Mouse (Mus musculus) midbrain, embryonic 12.5 days (tissue): Measurements from ENCODE around the gene Ube2u. TPM values are rescaled to one million over a fixed set of nuclear protein-coding genes. Genes with fewer than 3 reads are reported as not detected.
A peak's percentile ranks its signal among the peaks of the same experiment; 100 is the strongest.

Source experiments
- ATAC-seq: fragments of 200-750 bp; cut with Nextera tagmentation; 2 replicates; pipeline ENCODE4 v1.8.0; 2017; ENCODE audit warnings: low read depth, moderate TSS enrichment, moderate library complexity; ENCODE audit not compliant: low FRiP score
- H3K27ac ChIP-seq: fragments of 300-500 bp; sonication (generic); replicated peaks from 2 replicates; pipeline ENCODE4 v1.5.1; 2016; ENCODE audit warnings: mild to moderate bottlenecking
- H3K27me3 ChIP-seq: fragments of 300-500 bp; sonication (generic); 2 replicates; pipeline ENCODE4 v1.6.1; 2016; ENCODE audit warnings: mild to moderate bottlenecking
- H3K36me3 ChIP-seq: fragments of 300-500 bp; sonication (generic); 2 replicates; pipeline ENCODE4 v1.6.1; 2016
- H3K4me1 ChIP-seq: fragments of 300-500 bp; sonication (generic); 2 replicates; pipeline ENCODE4 v1.6.1; 2016
- H3K4me2 ChIP-seq: fragments of 300-500 bp; sonication (generic); replicated peaks from 2 replicates; pipeline ENCODE4 v1.6.1; 2016; ENCODE audit warnings: mild to moderate bottlenecking, moderate library complexity
- H3K4me3 ChIP-seq: fragments of 300-500 bp; sonication (generic); 2 replicates; pipeline ENCODE4 v1.5.1; 2016; ENCODE audit warnings: mild to moderate bottlenecking
- H3K9ac ChIP-seq: fragments of 300-500 bp; sonication (generic); replicated peaks from 2 replicates; pipeline ENCODE4 v1.6.1; 2016; ENCODE audit warnings: mild to moderate bottlenecking, moderate library complexity
- H3K9me3 ChIP-seq: fragments of 300-500 bp; sonication (generic); 2 replicates; pipeline ENCODE4 v1.6.1; 2016; ENCODE audit warnings: mild to moderate bottlenecking
- WGBS: fragments of 180-500 bp; shearing (Covaris S2); methylation state at CpG from one replicate; pipeline ENCODE4 v1.1.7; 2016; 5-methylcytosine and 5-hydroxymethylcytosine counted together
- polyA plus RNA-seq: library from polyadenylated mRNA; unstranded; fragments of >200 nt; fragmentation: Nextera tagmentation; extraction: Ambion mirVana; gene quantifications from 2 replicates; pipeline ENCODE4 v1.2.1, GENCODE M21; 2016

Gene Ube2u
- polyA plus RNA-seq, 1 experiment from 2014 or later = 0.83 TPM

GRCm38 (mm10) chr4:100588236-100589206 lies 109.9 kb downstream of the Ube2u start:
- H3K4me1 ChIP-seq = peaks cover 9% of the 10 kb centered on the region
- H3K27ac ChIP-seq = no peak overlapping the region
- ATAC-seq = peak; percentile 84
- H3K4me2 ChIP-seq = peak overlapping the region; percentile 63
- H3K9me3 ChIP-seq = no peaks in the 10 kb centered on the region
- H3K4me3 ChIP-seq = peak overlapping the region; percentile 28
- WGBS = 4% methylated on average over 21 of the region's 21 CpGs
- H3K9ac ChIP-seq = peak overlapping the region; percentile 40
- H3K36me3 ChIP-seq = no peaks in the 10 kb centered on the region
- no peaks in the 10 kb centered on the region; the same call in 1 of the 2 replicates for H3K27me3 ChIP-seq

GRCm38 (mm10) chr4:100595771-100596170 lies 117.1 kb downstream of the Ube2u start:
- no peak for ATAC-seq
- no peak overlapping the region for H3K4me3 ChIP-seq
- H3K4me2 ChIP-seq = no peak overlapping the region
- WGBS = 94% methylated on average over 4 of the region's 4 CpGs
- H3K36me3 ChIP-seq = no peaks in the 10 kb centered on the region
- H3K9me3 ChIP-seq = no peaks in the 10 kb centered on the region
- H3K9ac ChIP-seq = no peak overlapping the region
- no peak overlapping the region for H3K27ac ChIP-seq
- no peaks in the 10 kb centered on the region for H3K27me3 ChIP-seq
- peaks cover 14% of the 10 kb centered on the region for H3K4me1 ChIP-seq

- WGBS = 76% methylated on average over 5 of the region's 5 CpGs
- no peaks in the 10 kb centered on the region for H3K27me3 ChIP-seq
- no peak for ATAC-seq
- H3K9ac ChIP-seq = no peak overlapping the region
- no peaks in the 10 kb centered on the region for H3K9me3 ChIP-seq
- no peak overlapping the region for H3K4me3 ChIP-seq
- H3K27ac ChIP-seq = no peak overlapping the region
- H3K4me2 ChIP-seq = no peak overlapping the region
- H3K36me3 ChIP-seq = no peaks in the 10 kb centered on the region
- peaks cover 14% of the 10 kb centered on the region for H3K4me1 ChIP-seq
Measured at GRCm38 (mm10) chr4:100596630-100597029, 118.0 kb downstream of the Ube2u start.

- no peak overlapping the region for H3K27ac ChIP-seq
- H3K4me1 ChIP-seq = peaks cover 14% of the 10 kb centered on the region
- H3K36me3 ChIP-seq = no peaks in the 10 kb centered on the region
- H3K9ac ChIP-seq = no peak overlapping the region
- no peaks in the 10 kb centered on the region for H3K27me3 ChIP-seq
- WGBS = 87% methylated on average over 4 of the region's 4 CpGs
- H3K4me3 ChIP-seq = no peak overlapping the region
- no peak for ATAC-seq
- no peaks in the 10 kb centered on the region for H3K9me3 ChIP-seq
- no peak overlapping the region for H3K4me2 ChIP-seq
Measured at GRCm38 (mm10) chr4:100597049-100597448, 118.4 kb downstream of the Ube2u start.
